Mouse (Mus musculus) kidney, adult 2 months (tissue): ENCODE measurements around the gene 6030468B19Rik. TPM values are rescaled to one million over a fixed set of nuclear protein-coding genes. Genes with fewer than 3 reads are reported as not detected.
"Not testable (repeated sequence)": the region's sequence is repeated elsewhere in the genome, so short reads cannot be mapped to it uniquely, and the experiment has no call there.

ENCODE experiments used
- DNase-seq: peaks from one replicate; pipeline ENCODE4 v3.0.0; 2021
- H3K27ac ChIP-seq: fragments of 200-500 bp; 2 replicates; pipeline ENCODE4 v1.5.1; 2012; ENCODE audit warnings: low read depth, low read length, control low read depth, inconsistent platforms; ENCODE audit not compliant: insufficient read depth
- H3K27me3 ChIP-seq: fragments of 200-500 bp; replicated peaks from 2 replicates; pipeline ENCODE4 v1.6.1; 2012; ENCODE audit warnings: mild to moderate bottlenecking, moderate library complexity, low read length, inconsistent platforms; ENCODE audit not compliant: control insufficient read depth, insufficient read depth
- H3K36me3 ChIP-seq: fragments of 200-500 bp; 2 replicates; pipeline ENCODE4 v1.6.1; 2012; ENCODE audit warnings: mild to moderate bottlenecking, moderate library complexity, low read length, inconsistent platforms; ENCODE audit not compliant: control insufficient read depth, insufficient read depth
- H3K4me1 ChIP-seq: fragments of 200-500 bp; 2 replicates; pipeline ENCODE4 v1.6.1; 2011; ENCODE audit warnings: low read length; ENCODE audit not compliant: control insufficient read depth, insufficient read depth
- H3K4me3 ChIP-seq: fragments of 200-500 bp; 2 replicates; pipeline ENCODE4 v1.5.1; 2011; ENCODE audit warnings: mild to moderate bottlenecking, low read depth, low read length, control low read depth; ENCODE audit not compliant: insufficient read depth
- CTCF ChIP-seq: fragments of 200-500 bp; conservative IDR thresholded peaks from 2 replicates; pipeline ENCODE4 v1.5.1; 2011; ENCODE audit warnings: low read depth, mild to moderate bottlenecking, control low read depth, low read length, moderate library complexity, mixed read lengths; ENCODE audit not compliant: insufficient read depth, insufficient read length
- POLR2A ChIP-seq: fragments of 200-500 bp; IDR thresholded peaks from one replicate; pipeline ENCODE4 v1.6.1; 2011; ENCODE audit warnings: low read depth, low read length, control low read depth
- WGBS: fragments of 180-500 bp; shearing (Covaris S2); methylation state at CpG from one replicate; pipeline ENCODE4 v1.1.7; 2018; 5-methylcytosine and 5-hydroxymethylcytosine counted together
- polyA plus RNA-seq: library from polyadenylated mRNA; depleted of rRNA; stranded (reverse); fragments of >200 nt; gene quantifications from 2 replicates; pipeline ENCODE4 v1.2.3, GENCODE M21; 2012

The 6030468B19Rik gene
- polyA plus RNA-seq, 1 experiment, result 0.09 TPM

- DNase-seq, result no peak
- no peaks in the 10 kb centered on the region for H3K27me3 ChIP-seq
- peaks cover 22% of the 10 kb centered on the region for H3K4me1 ChIP-seq
- peak overlapping the region; percentile 15; the same call in 1 of the 2 replicates for H3K4me3 ChIP-seq
- TF ChIP-seq POLR2A, result no peak
- no peak for TF ChIP-seq CTCF
- 63% methylated on average over 9 of the region's 9 CpGs for WGBS
- no peak overlapping the region for H3K27ac ChIP-seq
- H3K36me3 ChIP-seq, result no peaks in the 10 kb centered on the region
These were observed 14.8 kb upstream of the 6030468B19Rik start for GRCm38 (mm10) chr11:117782705-117783034.

- DNase-seq, result peak; percentile 49
- 24% methylated on average over 31 of the region's 31 CpGs for WGBS
- H3K4me1 ChIP-seq, result peaks cover 20% of the 10 kb centered on the region
- no peak overlapping the region for H3K27ac ChIP-seq
- peak overlapping the region; percentile 15; the same call in 1 of the 2 replicates for H3K4me3 ChIP-seq
- no peak for TF ChIP-seq POLR2A
- no peak for TF ChIP-seq CTCF
- no peaks in the 10 kb centered on the region for H3K27me3 ChIP-seq
- H3K36me3 ChIP-seq, result no peaks in the 10 kb centered on the region
These were observed 14.4 kb upstream of the 6030468B19Rik start for GRCm38 (mm10) chr11:117783089-117783488.

GRCm38 (mm10) chr11:117783683-117784309 lies 13.7 kb upstream of the 6030468B19Rik start:
- H3K4me1 ChIP-seq, result peaks cover 14% of the 10 kb centered on the region
- no peak for TF ChIP-seq CTCF
- no peak for TF ChIP-seq POLR2A
- no peaks in the 10 kb centered on the region for H3K36me3 ChIP-seq
- no peaks in the 10 kb centered on the region for H3K27me3 ChIP-seq
- 62% methylated on average over 10 of the region's 10 CpGs for WGBS
- DNase-seq, result peak; percentile 61
- no peak overlapping the region for H3K4me3 ChIP-seq
- no peak overlapping the region for H3K27ac ChIP-seq

- no peak overlapping the region for H3K4me3 ChIP-seq
- H3K27ac ChIP-seq, result no peak overlapping the region
- H3K27me3 ChIP-seq, result no peaks in the 10 kb centered on the region
- H3K4me1 ChIP-seq, result peaks cover 6% of the 10 kb centered on the region; the same call in 1 of the 2 replicates
- TF ChIP-seq POLR2A (no peak), CTCF (peak; percentile 85)
- DNase-seq, result peak; percentile 77
- 22% methylated on average over 10 of the region's 10 CpGs for WGBS
- no peaks in the 10 kb centered on the region for H3K36me3 ChIP-seq
These were observed 11.2 kb upstream of the 6030468B19Rik start for GRCm38 (mm10) chr11:117786294-117786693.

- H3K27me3 ChIP-seq, H3K4me3 ChIP-seq, H3K27ac ChIP-seq, DNase-seq, H3K4me1 ChIP-seq, H3K36me3 ChIP-seq: not testable (repeated sequence)
- WGBS, result 84% methylated on average over 7 of the region's 7 CpGs
These were observed 9.0 kb upstream of the 6030468B19Rik start for GRCm38 (mm10) chr11:117788481-117788880.

GRCm38 (mm10) chr11:117790286-117790685 lies 7.2 kb upstream of the 6030468B19Rik start:
- H3K36me3 ChIP-seq, result no peaks in the 10 kb centered on the region
- WGBS, result 10% methylated on average over 14 of the region's 14 CpGs
- H3K4me3 ChIP-seq, result no peak overlapping the region
- peaks cover 3% of the 10 kb centered on the region; the same call in 1 of the 2 replicates for H3K4me1 ChIP-seq
- peak; percentile 73 for DNase-seq
- H3K27ac ChIP-seq, result no peak overlapping the region
- TF ChIP-seq POLR2A, result no peak
- peak; percentile 86 for TF ChIP-seq CTCF
- H3K27me3 ChIP-seq, result no peaks in the 10 kb centered on the region

GRCm38 (mm10) chr11:117790703-117791440 lies 6.6 kb upstream of the 6030468B19Rik start:
- peak; percentile 64 for DNase-seq

More at GRCm38 (mm10) chr11:117790703-117791440, 6.6 kb upstream of the 6030468B19Rik start:
- 57% methylated on average over 23 of the region's 23 CpGs for WGBS
- no peaks in the 10 kb centered on the region for H3K27me3 ChIP-seq
- no peaks in the 10 kb centered on the region for H3K36me3 ChIP-seq
- H3K27ac ChIP-seq, result no peak overlapping the region
- TF ChIP-seq CTCF (peak; percentile 46), POLR2A (no peak)
- H3K4me1 ChIP-seq, result peaks cover 3% of the 10 kb centered on the region; the same call in 1 of the 2 replicates
- H3K4me3 ChIP-seq, result no peak overlapping the region
